Mouse (Mus musculus) limb, embryonic 11.5 days (tissue): ENCODE results near the gene Tdrd3. TPM values are rescaled to one million over a fixed set of nuclear protein-coding genes. Genes with fewer than 3 reads are reported as not detected.

ENCODE experiments used
- ATAC-seq: fragments of 200-750 bp; cut with Nextera tagmentation; 2 replicates; pipeline ENCODE4 v1.8.0; 2017; ENCODE audit warnings: low read depth; ENCODE audit not compliant: insufficient number of reproducible peaks, low FRiP score, low TSS enrichment
- DNase-seq: peaks from one replicate; pipeline ENCODE4 v3.0.0-alpha.2; 2015; ENCODE audit warnings: low spot score
- H3K27ac ChIP-seq: fragments of 300-500 bp; sonication (generic); replicated peaks from 2 replicates; pipeline ENCODE4 v1.5.1; 2014; ENCODE audit warnings: low read depth, mild to moderate bottlenecking, low read length
- H3K27me3 ChIP-seq: fragments of 300-500 bp; sonication (generic); 2 replicates; pipeline ENCODE4 v1.6.1; 2014; ENCODE audit warnings: mild to moderate bottlenecking, low read length, mixed read lengths; ENCODE audit not compliant: control insufficient read depth, insufficient read depth
- H3K36me3 ChIP-seq: fragments of 300-500 bp; sonication (generic); 2 replicates; pipeline ENCODE4 v1.6.1; 2014; ENCODE audit warnings: mild to moderate bottlenecking, low read length, moderate library complexity, mixed read lengths; ENCODE audit not compliant: control insufficient read depth, insufficient read depth
- H3K4me1 ChIP-seq: fragments of 300-500 bp; sonication (generic); 2 replicates; pipeline ENCODE4 v1.6.1; 2014; ENCODE audit warnings: low read length, mixed read lengths; ENCODE audit not compliant: control insufficient read depth, insufficient read depth
- H3K4me2 ChIP-seq: fragments of 300-500 bp; sonication (generic); 2 replicates; pipeline ENCODE4 v1.6.1; 2014; ENCODE audit warnings: low read depth, mild to moderate bottlenecking, moderate library complexity; ENCODE audit not compliant: severe bottlenecking
- H3K4me3 ChIP-seq: fragments of 300-500 bp; sonication (generic); 2 replicates; pipeline ENCODE4 v1.5.1; 2014; ENCODE audit warnings: low read depth, low read length
- H3K9ac ChIP-seq: fragments of 300-500 bp; sonication (generic); 2 replicates; pipeline ENCODE4 v1.6.1; 2014; ENCODE audit warnings: mild to moderate bottlenecking, low read length
- H3K9me3 ChIP-seq: fragments of 300-500 bp; sonication (generic); 2 replicates; pipeline ENCODE4 v1.6.1; 2016; ENCODE audit warnings: low read length; ENCODE audit not compliant: control insufficient read depth
- WGBS: fragments of 180-500 bp; shearing (Covaris S2); extraction: QIAGEN DNeasy Blood & Tissue Kit; methylation state at CpG from one replicate; pipeline ENCODE4 v1.1.7; 2014; 5-methylcytosine and 5-hydroxymethylcytosine counted together
- polyA plus RNA-seq: library from polyadenylated mRNA; unstranded; fragments of >200 nt; fragmentation: Nextera tagmentation; extraction: Ambion mirVana; gene quantifications from 2 replicates; pipeline ENCODE4 v1.2.1, GENCODE M21; 2014

Gene Tdrd3
- polyA plus RNA-seq, 1 experiment from 2014 or later, result 38.6 TPM

DNA sequence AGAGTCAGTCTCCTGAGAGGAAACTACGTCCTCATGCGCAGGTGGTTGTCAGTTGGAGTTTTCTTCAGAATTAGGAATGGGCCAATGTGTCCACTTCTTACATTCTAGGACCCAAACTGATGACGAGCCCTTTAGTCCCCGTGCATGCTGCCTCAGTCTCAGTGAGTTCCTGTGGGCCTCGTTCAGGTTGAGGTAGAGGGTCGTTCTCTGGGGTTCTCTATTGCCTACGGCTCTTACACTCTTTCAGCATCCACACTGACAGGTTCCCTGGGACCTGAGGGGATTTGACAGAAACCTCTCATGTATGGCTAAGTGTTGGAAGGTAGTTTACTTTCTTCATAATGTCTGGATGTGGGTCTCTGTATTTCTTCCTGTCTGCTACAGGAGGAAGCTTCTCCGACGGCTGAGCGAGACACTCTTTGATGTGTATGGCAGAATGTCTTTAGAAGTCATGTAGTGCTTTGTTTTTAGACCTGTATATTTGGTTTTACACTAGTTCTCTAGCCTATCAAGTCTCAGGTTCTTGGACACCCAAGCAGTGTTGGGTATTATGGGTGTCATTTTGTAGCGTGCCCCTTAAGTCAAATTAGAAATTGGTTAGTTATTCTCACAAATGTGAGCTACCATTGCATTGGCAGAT lies 81.6 kb downstream of the Tdrd3 start:
- Histone ChIP-seq H3K9me3 (no peaks in the 10 kb centered on the region), H3K4me2 (no peak overlapping the region), H3K36me3 (no peaks in the 10 kb centered on the region), H3K27me3 (no peaks in the 10 kb centered on the region), H3K4me1 (no peaks in the 10 kb centered on the region), H3K9ac (no peak overlapping the region), H3K27ac (no peak overlapping the region), H3K4me3 (no peak overlapping the region)
- DNase-seq (no peak), ATAC-seq (no peak)
- 95% methylated on average over 11 of the region's 11 CpGs for WGBS

DNA sequence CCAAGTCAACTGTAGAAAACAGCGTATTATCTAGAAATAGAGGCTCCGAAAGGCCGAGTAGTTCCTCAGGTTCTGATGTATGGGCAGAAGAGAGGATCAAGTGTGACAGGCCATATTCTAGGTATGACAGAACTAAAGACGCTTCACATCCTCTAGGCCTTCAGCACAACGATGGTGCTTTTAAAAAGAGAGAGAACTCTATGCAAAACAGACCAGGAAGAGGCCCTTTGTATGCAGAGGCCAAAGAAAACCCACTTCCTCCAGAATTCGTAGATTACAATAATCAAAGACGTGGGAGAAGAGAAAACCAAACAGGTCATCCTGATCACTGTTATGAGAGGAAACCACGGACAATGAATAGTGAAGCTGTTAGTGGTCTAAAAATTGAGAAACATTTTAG lies 89.5 kb downstream of the Tdrd3 start:
- H3K9ac ChIP-seq, result no peak overlapping the region
- H3K4me3 ChIP-seq, result no peak overlapping the region
- H3K4me1 ChIP-seq, result no peaks in the 10 kb centered on the region
- no peaks in the 10 kb centered on the region for H3K27me3 ChIP-seq
- DNase-seq (no peak), ATAC-seq (no peak)
- H3K27ac ChIP-seq, result no peak overlapping the region
- no peak overlapping the region for H3K4me2 ChIP-seq
- WGBS, result 91% methylated on average over 8 of the region's 8 CpGs
- H3K36me3 ChIP-seq, result peaks cover 4% of the 10 kb centered on the region; the same call in 1 of the 2 replicates
- H3K9me3 ChIP-seq, result no peaks in the 10 kb centered on the region

DNA sequence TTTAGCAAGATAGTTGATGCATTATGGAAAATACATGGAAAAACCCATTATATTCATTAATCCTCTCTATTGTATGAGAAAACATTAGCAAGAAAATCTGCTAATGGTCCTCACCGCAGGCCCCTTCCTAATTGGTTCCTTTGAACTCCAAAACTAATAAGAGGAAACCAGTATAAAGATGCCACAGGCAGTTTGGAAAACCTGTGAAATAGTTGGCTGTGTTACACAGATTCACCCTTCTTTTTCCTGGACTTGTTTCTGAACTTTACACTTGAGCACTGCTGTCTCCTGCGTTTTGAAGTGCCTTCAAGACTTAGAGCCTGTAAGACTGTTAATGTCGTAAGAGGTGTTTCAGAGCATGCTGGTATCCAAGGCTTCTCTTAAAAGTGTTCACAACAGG lies 98.8 kb downstream of the Tdrd3 start:
- no peaks in the 10 kb centered on the region for H3K4me1 ChIP-seq
- H3K4me2 ChIP-seq, result no peak overlapping the region
- ATAC-seq (no peak), DNase-seq (no peak)
- no peak overlapping the region for H3K4me3 ChIP-seq
- H3K27me3 ChIP-seq, result no peaks in the 10 kb centered on the region
- H3K9ac ChIP-seq, result no peak overlapping the region
- no peaks in the 10 kb centered on the region for H3K9me3 ChIP-seq
- 56% methylated on average over 3 of the region's 3 CpGs for WGBS
- H3K27ac ChIP-seq, result no peak overlapping the region
- H3K36me3 ChIP-seq, result no peaks in the 10 kb centered on the region

DNA sequence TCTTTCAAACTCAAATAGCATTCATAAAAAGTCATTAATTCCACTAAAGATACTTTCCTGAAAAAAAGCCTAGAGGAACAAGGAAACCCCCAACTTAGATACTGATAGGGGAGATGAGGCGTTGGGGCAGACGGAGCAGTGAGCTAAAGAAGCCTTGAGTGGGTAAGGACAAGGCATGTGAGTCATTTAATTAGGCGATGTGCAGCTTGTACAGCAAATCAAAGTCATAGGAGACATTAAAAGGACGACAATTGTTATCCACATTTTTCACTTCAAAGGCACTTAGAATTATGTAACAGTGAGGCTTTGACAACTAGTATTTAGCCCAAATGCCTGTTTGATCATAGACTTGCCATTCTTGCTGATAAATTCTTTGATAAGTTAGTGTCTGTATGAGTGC lies 100.9 kb downstream of the Tdrd3 start:
- 81% methylated on average over 4 of the region's 4 CpGs for WGBS
- H3K9me3 ChIP-seq, result no peaks in the 10 kb centered on the region

DNA sequence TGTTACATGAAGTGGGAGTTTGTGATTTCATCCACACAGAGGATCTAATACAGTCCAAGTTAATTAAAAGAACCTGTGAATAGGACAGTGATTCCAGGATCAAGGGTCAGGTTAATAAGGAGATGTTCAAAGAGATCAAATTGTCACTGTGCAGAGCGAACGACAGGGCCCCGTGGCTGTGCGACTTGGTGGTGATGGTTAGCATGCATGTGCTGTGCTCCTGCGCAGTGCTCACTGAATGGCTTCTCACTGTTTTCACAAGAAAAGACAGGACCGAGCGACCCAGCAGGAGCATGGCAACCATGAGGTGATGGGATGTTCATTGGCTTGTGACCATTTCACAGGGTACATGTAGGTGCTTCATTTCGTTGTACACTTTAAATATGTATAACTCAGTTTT lies 115.4 kb downstream of the Tdrd3 start:
- no peak overlapping the region for H3K9ac ChIP-seq
- H3K36me3 ChIP-seq, result no peaks in the 10 kb centered on the region
- DNase-seq (no peak), ATAC-seq (no peak)
- H3K27me3 ChIP-seq, result no peaks in the 10 kb centered on the region
- no peaks in the 10 kb centered on the region for H3K4me1 ChIP-seq
- no peak overlapping the region for H3K4me3 ChIP-seq
- no peak overlapping the region for H3K27ac ChIP-seq
- H3K4me2 ChIP-seq, result no peak overlapping the region
- no peaks in the 10 kb centered on the region for H3K9me3 ChIP-seq
- WGBS, result 87% methylated on average over 8 of the region's 8 CpGs

More for the DNA sequence above, 100.9 kb downstream of the Tdrd3 start:
- DNase-seq, result no peak
- Histone ChIP-seq H3K27ac (no peak overlapping the region), H3K4me2 (no peak overlapping the region), H3K36me3 (no peaks in the 10 kb centered on the region), H3K4me1 (no peaks in the 10 kb centered on the region), H3K4me3 (no peak overlapping the region), H3K9ac (no peak overlapping the region), H3K27me3 (no peaks in the 10 kb centered on the region)
- no peak for ATAC-seq

DNA sequence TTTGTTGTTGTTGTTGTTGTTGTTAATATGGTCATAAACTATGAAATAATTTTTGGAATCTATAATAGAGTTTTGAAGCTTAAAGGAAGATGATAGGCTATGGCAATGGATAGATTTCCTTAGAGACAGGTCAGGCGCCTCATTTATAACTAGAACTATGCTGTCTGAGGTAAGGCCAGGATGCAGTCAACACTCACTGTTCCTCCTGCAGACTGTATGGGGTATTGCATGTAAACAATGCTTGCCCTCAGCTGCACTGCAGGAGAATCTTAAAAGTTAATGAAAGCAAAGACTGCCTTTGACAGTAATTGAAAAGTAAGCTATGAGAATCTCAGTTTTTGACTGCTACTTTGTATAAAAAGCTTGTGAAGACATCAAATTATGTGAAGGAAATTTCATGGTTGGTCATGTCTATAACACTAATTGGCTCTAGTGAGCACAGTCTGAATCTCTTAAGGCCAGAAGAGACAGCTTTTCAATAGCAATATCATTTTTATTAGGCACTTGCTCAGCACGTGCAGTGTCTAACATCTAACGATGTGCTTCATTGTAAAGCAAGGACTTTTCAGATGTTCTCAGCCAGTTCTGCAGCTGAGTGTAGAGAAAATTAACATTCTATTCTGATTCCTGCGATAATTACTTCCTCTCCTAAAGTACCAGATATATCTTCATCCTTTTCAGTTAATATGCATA lies 120.8 kb downstream of the Tdrd3 start:
- no peaks in the 10 kb centered on the region for H3K36me3 ChIP-seq
- DNase-seq (no peak), ATAC-seq (no peak)
- H3K4me2 ChIP-seq, result no peak overlapping the region
- no peak overlapping the region for H3K4me3 ChIP-seq
- H3K9ac ChIP-seq, result no peak overlapping the region
- no peaks in the 10 kb centered on the region for H3K27me3 ChIP-seq
- H3K4me1 ChIP-seq, result no peaks in the 10 kb centered on the region
- H3K27ac ChIP-seq, result no peak overlapping the region
- 75% methylated on average over 4 of the region's 4 CpGs for WGBS
- H3K9me3 ChIP-seq, result no peaks in the 10 kb centered on the region

DNA sequence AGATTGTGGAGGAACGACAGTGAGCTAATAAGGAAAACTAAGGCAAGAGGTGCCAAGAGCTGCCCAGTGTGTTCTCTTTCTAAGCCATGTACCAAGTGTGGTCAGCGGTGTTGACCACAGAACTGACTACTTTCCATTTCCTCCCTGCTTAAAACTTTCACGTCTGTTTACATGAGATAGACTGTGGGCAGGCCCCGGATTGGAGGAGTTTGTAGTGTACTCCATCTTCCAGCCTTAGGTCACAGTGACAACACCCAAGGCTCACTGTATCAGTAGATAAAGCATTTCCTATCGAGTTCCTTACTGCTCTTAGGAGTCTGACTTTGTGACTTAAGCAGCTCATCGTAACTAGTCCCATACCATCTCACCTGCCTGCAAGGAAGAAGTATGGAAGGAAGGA lies 133.5 kb downstream of the Tdrd3 start:
- Histone ChIP-seq H3K4me1 (no peaks in the 10 kb centered on the region), H3K4me2 (no peak overlapping the region), H3K27me3 (no peaks in the 10 kb centered on the region), H3K9ac (no peak overlapping the region), H3K4me3 (no peak overlapping the region), H3K9me3 (no peaks in the 10 kb centered on the region), H3K27ac (no peak overlapping the region), H3K36me3 (peaks cover 3% of the 10 kb centered on the region)
- ATAC-seq (no peak), DNase-seq (no peak)
- 89% methylated on average over 6 of the region's 6 CpGs for WGBS

DNA sequence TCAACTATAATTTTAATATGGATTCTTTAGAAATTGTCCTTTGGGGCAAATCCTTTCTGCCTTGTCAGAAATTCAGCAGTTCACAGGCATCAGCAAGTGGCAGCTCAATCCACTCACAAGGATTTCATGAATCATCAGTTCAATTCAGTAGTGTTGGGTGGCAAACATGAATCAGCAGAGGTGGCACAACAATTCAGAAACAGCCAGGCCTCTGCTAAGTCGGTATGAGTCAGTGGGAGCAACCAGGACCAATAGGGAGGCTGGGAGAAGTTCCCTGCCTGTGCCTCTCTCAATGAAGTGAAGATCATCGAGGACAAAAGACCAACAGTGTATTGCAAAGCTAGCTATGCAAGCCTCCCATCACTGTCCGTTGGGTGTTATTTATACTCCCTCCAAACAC lies 135.8 kb downstream of the Tdrd3 start:
- Histone ChIP-seq H3K27me3 (no peaks in the 10 kb centered on the region), H3K4me3 (no peak overlapping the region), H3K4me2 (no peak overlapping the region), H3K36me3 (no peaks in the 10 kb centered on the region), H3K9ac (no peak overlapping the region), H3K27ac (no peak overlapping the region), H3K4me1 (no peaks in the 10 kb centered on the region), H3K9me3 (no peaks in the 10 kb centered on the region)
- no peak for ATAC-seq
- 79% methylated on average over 3 of the region's 3 CpGs for WGBS
- DNase-seq, result no peak
